Mouse (Mus musculus): ENCODE data around the gene U2af1l4. TPM values are rescaled to one million over a fixed set of nuclear protein-coding genes. Genes with fewer than 3 reads are reported as not detected.

Gene U2af1l4
- 85.4 and 92.4 TPM in 2 replicates for polyA plus RNA-seq (2012; rRNA removed)

DNA sequence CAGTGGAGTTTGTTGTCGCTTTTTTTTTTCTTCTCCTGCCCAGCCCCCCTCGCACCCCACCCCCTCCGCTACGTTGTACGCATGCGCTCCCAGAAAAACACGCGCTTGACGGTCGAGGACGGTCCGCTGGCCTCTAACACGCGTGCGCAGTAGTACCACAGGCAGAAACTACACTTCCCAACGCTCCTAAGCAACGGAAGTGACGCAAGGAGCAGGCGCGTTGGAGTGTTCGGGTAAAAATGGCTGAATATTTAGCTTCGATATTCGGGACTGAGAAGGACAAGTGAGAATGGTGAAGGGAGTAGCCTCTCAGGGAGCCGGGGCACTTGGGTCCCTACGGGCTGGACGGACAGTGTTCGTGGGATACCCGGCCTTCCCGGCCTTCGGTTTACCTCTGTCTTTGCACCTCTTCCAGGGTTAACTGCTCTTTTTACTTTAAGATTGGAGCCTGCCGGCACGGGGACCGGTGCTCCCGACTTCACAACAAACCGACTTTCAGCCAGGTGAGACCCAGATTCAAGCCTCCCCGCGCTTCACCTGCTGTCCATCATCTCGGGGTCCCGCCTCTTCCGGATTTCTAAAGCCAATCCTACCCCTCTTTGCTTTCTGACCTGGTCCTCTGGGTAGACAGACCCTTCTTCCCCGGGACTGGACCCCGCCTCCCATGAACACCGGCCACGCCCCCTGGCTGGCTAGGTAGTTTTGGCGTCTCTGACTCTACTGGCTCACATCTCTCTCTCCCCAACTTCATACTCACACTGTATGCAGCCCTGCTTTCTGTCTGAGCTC, at the start of gene U2af1l4, which contains the start of the genes Gm49396 and Psenen:
Gene U2af1l4, plus strand, starts transcription at position 185 of the 789 bp plus-strand sequence.
Gene Gm49396, plus strand, starts transcription at position 228 of the 789 bp plus-strand sequence.
Gene Psenen, minus strand, starts transcription at position 511 of the 789 bp plus-strand sequence.

DNA sequence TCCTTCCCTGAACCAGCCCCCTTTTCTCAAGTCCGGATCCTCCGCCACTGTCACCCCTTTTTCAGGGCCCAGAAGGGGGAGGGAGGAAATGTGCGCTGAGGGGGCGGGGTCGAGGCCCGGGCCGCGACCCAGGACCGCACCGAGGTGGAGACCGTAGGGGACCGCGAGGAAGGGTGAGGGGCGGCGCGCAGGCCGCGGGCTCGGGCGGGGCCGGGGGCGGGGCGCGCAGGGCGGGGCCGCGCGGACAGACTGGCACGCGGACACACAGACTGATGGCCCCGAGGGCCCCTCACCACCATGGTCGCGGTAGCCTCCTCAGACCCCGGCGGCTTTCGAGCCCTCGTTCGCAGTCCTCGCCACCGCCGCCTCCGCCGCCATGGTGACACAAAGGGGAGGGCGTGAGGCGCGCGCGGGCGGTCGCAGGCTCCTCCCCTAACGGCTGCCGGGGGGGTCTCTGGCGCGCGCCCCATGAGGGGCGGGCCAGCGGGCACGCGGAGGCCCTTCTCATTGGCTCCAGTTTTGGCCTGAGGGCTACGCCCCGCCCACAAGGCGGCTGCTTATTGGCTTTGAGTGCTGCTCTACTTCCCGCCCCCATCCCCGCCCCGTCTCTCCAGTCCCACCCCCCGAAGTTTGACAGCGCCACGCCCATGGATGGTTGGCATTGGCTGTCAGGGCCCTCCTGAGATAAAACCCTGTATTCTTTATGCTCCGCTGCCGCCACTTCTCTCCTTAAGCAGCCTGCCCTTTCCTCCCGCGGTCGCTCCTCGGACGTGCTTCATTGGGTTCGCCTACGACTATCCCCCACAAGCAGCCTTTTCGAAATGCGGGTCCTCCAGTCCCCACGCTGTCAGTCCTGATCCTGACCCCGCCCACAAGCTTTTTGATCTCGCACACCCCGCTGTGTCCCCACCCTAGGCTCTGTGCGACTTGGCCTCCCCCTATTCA, 28.2 kb upstream of the U2af1l4 start, which contains the start of gene Arhgap33:
Gene Arhgap33, minus strand, starts transcription at position 428 of the 945 bp plus-strand sequence.

GRCm38 (mm10) chr7:30552102-30553020, 10.7 kb upstream of the U2af1l4 start, which contains the start of the genes Hspb6 and Proser3:
Gene Hspb6 (plus strand): TSS chr7:30552178.
Gene Proser3 (minus strand): TSS chr7:30552299.

GRCm38 (mm10) chr7:30559443-30559954, 3.6 kb upstream of the U2af1l4 start, which contains the start of gene Lin37:
Gene Lin37 (minus strand): TSS chr7:30559838.

GRCm38 (mm10) chr7:30564970-30565571, 2.0 kb downstream of the U2af1l4 start, which contains the start of gene Igflr1:
Gene Igflr1 (plus strand): TSS chr7:30565427.

DNA sequence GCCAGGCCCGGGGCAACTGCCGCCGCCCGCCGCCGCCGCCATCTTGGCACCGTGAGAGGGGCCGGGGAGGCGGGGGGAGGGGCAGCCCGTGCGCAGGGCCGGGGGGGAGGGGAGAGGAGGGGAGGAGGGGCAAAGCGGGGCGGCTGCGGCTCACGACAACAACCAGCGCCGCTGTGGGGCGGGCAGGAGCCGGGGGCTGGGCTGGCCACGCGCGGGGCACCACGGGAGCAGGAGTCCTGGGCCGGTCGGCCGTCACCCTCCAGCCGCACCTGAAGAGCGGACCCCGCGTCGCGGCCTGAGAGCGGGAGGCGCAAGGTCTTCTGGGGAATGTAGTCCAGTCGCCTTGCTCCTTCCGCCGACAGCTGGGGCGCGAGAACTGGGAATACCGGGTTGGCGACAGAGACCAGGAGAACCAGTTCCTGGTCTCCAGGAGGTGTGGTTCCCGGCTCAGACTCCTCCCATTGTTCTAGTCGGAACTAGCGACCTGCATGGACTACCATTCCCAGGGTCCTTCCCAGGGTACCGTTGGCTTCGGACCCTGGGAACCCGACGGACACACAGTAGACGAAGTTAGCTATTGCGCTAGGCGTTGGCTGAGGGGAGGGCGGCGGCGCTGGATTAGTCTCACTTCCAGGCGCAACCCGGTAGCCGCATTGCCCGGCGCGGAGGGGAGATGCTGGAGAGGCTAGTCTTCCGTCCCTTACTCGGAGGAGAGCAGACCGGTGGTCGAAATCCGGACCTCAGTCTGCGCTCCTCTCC, 25.8 kb downstream of the U2af1l4 start, which contains the start of gene Kmt2b:
Gene Kmt2b, minus strand, starts transcription at position 51 of the 759 bp plus-strand sequence.

GRCm38 (mm10) chr7:30598786-30599185, 35.7 kb downstream of the U2af1l4 start, which contains the start of gene Zbtb32:
Gene Zbtb32 (minus strand): TSS chr7:30598909.

DNA sequence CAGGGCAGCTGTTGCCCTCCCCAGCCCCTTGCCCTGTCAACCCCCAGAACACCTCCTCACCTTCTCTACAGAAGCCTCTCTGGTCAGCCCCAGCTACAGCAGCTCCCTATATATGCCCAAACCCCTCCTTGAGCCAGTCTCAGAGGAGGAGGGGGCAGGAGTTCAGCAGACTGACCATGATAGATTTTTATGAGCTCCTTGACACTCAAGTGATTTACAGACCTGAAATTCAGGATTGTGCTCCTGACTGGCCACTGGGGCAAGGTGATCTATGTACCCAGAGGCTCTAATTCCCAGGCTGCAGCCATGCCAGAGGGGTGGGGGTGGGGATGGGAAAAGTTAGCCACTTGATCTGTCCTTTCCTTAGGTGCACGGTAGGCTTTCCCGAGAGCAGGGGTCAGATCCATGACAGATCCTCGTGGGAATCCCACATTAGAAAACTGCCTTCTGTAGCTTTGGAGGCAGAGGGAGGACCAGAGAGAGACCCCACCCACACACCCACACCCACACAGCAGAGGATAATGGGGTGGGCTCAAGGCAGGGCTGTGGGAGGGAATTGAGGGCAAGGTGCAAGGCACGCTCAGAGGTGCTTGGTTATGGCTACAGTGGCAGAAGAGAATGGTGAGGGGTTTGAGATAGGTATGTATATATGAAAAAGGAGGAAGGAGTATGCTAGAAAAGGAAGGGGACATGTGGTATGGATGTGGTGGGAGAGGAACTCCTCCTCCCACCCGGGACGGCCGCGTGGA, 49.7 kb downstream of the U2af1l4 start, which contains the start of gene Upk1a:
Gene Upk1a, minus strand, starts transcription at position 194 of the 749 bp plus-strand sequence.

Other genes with a start within 250 kb of the U2af1l4 start
- 21.0 and 25.5 TPM in 2 replicates for gene Syne4, start 248.5 kb upstream of the U2af1l4 start, polyA plus RNA-seq (2012; rRNA removed)
- gene E130208F15Rik, start 241.6 kb upstream of the U2af1l4 start, polyA plus RNA-seq (2012; rRNA removed), result 0.36 and 0.45 TPM in 2 replicates
- gene Sdhaf1, start 239.4 kb upstream of the U2af1l4 start, polyA plus RNA-seq (2012; rRNA removed), result 15.9 and 17.6 TPM in 2 replicates
- 21.8 and 27.0 TPM in 2 replicates for gene Lrfn3, start 200.5 kb upstream of the U2af1l4 start, polyA plus RNA-seq (2012; rRNA removed)
- 20.3 and 25.9 TPM in 2 replicates for gene Tyrobp, start 149.5 kb upstream of the U2af1l4 start, polyA plus RNA-seq (2012; rRNA removed)
- gene Hcst, start 143.4 kb upstream of the U2af1l4 start, polyA plus RNA-seq (2012; rRNA removed), result 0.96 TPM in 1 of 2 replicates, not detected in the other
- gene Nfkbid, start 141.6 kb upstream of the U2af1l4 start, polyA plus RNA-seq (2012; rRNA removed), result 3.8 and 3.9 TPM in 2 replicates
- 647 and 667 TPM in 2 replicates for gene Aplp1, start 117.8 kb upstream of the U2af1l4 start, polyA plus RNA-seq (2012; rRNA removed)
- 0.17 and 0.40 TPM in 2 replicates for gene Kirrel2, start 105.6 kb upstream of the U2af1l4 start, polyA plus RNA-seq (2012; rRNA removed)
- 0.18 and 0.56 TPM in 2 replicates for gene Nphs1, start 105.0 kb upstream of the U2af1l4 start, polyA plus RNA-seq (2012; rRNA removed)
- not detected in 2 replicates for gene Prodh2, start 69.7 kb upstream of the U2af1l4 start, polyA plus RNA-seq (2012; rRNA removed)
- 165 and 210 TPM in 2 replicates for gene Arhgap33, start 28.2 kb upstream of the U2af1l4 start, polyA plus RNA-seq (2012; rRNA removed)
- gene Hspb6, start 11.1 kb upstream of the U2af1l4 start, polyA plus RNA-seq (2012; rRNA removed), result 7.0 and 8.7 TPM in 2 replicates
- gene Proser3, start 11.0 kb upstream of the U2af1l4 start, polyA plus RNA-seq (2012; rRNA removed), result 20.1 and 22.2 TPM in 2 replicates
- gene Lin37, start 3.5 kb upstream of the U2af1l4 start, polyA plus RNA-seq (2012; rRNA removed), result 47.1 and 50.2 TPM in 2 replicates
- gene Gm49396, start within 50 bp of the U2af1l4 start, polyA plus RNA-seq (2012; rRNA removed), result 4.8 and 6.0 TPM in 2 replicates
- 131 and 143 TPM in 2 replicates for gene Psenen, start 326 bp downstream of the U2af1l4 start, polyA plus RNA-seq (2012; rRNA removed)
- 6.7 and 6.8 TPM in 2 replicates for gene Igflr1, start 2.1 kb downstream of the U2af1l4 start, polyA plus RNA-seq (2012; rRNA removed)
- 49.7 and 51.5 TPM in 2 replicates for gene Kmt2b, start 25.4 kb downstream of the U2af1l4 start, polyA plus RNA-seq (2012; rRNA removed)
- 0.24 and 0.32 TPM in 2 replicates for gene Zbtb32, start 35.6 kb downstream of the U2af1l4 start, polyA plus RNA-seq (2012; rRNA removed)
- gene Upk1a, start 49.5 kb downstream of the U2af1l4 start, polyA plus RNA-seq (2012; rRNA removed), result 1.9 TPM in 2 replicates
- 1,148 and 1,214 TPM in 2 replicates for gene Cox6b1, start 62.9 kb downstream of the U2af1l4 start, polyA plus RNA-seq (2012; rRNA removed)
- gene Etv2, start 72.6 kb downstream of the U2af1l4 start, polyA plus RNA-seq (2012; rRNA removed), result not detected in 2 replicates
- 73.9 and 80.1 TPM in 2 replicates for gene Rbm42, start 87.0 kb downstream of the U2af1l4 start, polyA plus RNA-seq (2012; rRNA removed)
- gene Haus5, start 101.7 kb downstream of the U2af1l4 start, polyA plus RNA-seq (2012; rRNA removed), result 22.4 and 23.9 TPM in 2 replicates
- not detected in 2 replicates for gene Pmis2, start 108.3 kb downstream of the U2af1l4 start, polyA plus RNA-seq (2012; rRNA removed)
- gene 2200002J24Rik, start 135.6 kb downstream of the U2af1l4 start, polyA plus RNA-seq (2012; rRNA removed), result not detected in 2 replicates
- 2.9 and 3.7 TPM in 2 replicates for gene Atp4a, start 148.9 kb downstream of the U2af1l4 start, polyA plus RNA-seq (2012; rRNA removed)
- gene Tmem147, start 166.2 kb downstream of the U2af1l4 start, polyA plus RNA-seq (2012; rRNA removed), result 226 TPM in 2 replicates
- 0.13 and 0.17 TPM in 2 replicates for gene Gapdhs, start 180.4 kb downstream of the U2af1l4 start, polyA plus RNA-seq (2012; rRNA removed)
- gene Sbsn, start 188.2 kb downstream of the U2af1l4 start, polyA plus RNA-seq (2012; rRNA removed), result 4.8 and 16.7 TPM in 2 replicates
- gene Dmkn, start 200.5 kb downstream of the U2af1l4 start, polyA plus RNA-seq (2012; rRNA removed), result 4.2 and 71.6 TPM in 2 replicates
- 0.41 and 2.3 TPM in 2 replicates for gene Krtdap, start 224.6 kb downstream of the U2af1l4 start, polyA plus RNA-seq (2012; rRNA removed)